Mouse (Mus musculus) cerebellum, adult 2 months (tissue): ENCODE measurements around the gene Ccdc97. TPM values are rescaled to one million over a fixed set of nuclear protein-coding genes. Genes with fewer than 3 reads are reported as not detected.
A peak's percentile ranks its signal among the peaks of the same experiment; 100 is the strongest.

Source experiments
- DNase-seq, 2 experiments: peaks; one replicate each; pipeline ENCODE4 v3.0.0; 2021
- H3K27ac ChIP-seq: fragments of 200-500 bp; 2 replicates; pipeline ENCODE4 v1.5.1; 2012; ENCODE audit warnings: low read length, control low read depth, inconsistent platforms; ENCODE audit not compliant: insufficient read depth
- H3K27me3 ChIP-seq: fragments of 200-500 bp; 2 replicates; pipeline ENCODE4 v1.6.1; 2012; ENCODE audit warnings: inconsistent platforms, mild to moderate bottlenecking, low read length, moderate library complexity; ENCODE audit not compliant: control insufficient read depth, insufficient read depth
- H3K4me1 ChIP-seq: fragments of 200-500 bp; 2 replicates; pipeline ENCODE4 v1.6.1; 2011; ENCODE audit warnings: low read length; ENCODE audit not compliant: control insufficient read depth, insufficient read depth
- H3K4me3 ChIP-seq: fragments of 200-500 bp; replicated peaks from 2 replicates; pipeline ENCODE3; 2011; ENCODE audit warnings: mild to moderate bottlenecking, low read depth, low read length, control low read depth; ENCODE audit not compliant: insufficient read depth
- CTCF ChIP-seq: fragments of 200-500 bp; IDR thresholded peaks from 2 replicates; pipeline ENCODE4 v1.5.1; 2011; ENCODE audit warnings: low read depth, mild to moderate bottlenecking, control low read depth, low read length, moderate library complexity, borderline replicate concordance; ENCODE audit not compliant: insufficient read depth
- POLR2A ChIP-seq: fragments of 200-500 bp; IDR thresholded peaks from 2 replicates; pipeline ENCODE4 v1.6.1; 2011; ENCODE audit warnings: low read length, control low read depth, borderline replicate concordance; ENCODE audit not compliant: insufficient read depth
- WGBS: fragments of 180-500 bp; shearing (Covaris S2); methylation state at CpG from one replicate; pipeline ENCODE4 v1.1.7; 2018; 5-methylcytosine and 5-hydroxymethylcytosine counted together
- polyA plus RNA-seq: library from polyadenylated mRNA; depleted of rRNA; stranded (reverse); fragments of >200 nt; gene quantifications from 2 replicates; pipeline ENCODE4 v1.2.3, GENCODE M21; 2012; rRNA removed

Ccdc97 gene
- polyA plus RNA-seq, result 59.3 and 62.7 TPM in 2 replicates

- peak; percentile 69; the same call in 1 of the 2 replicates for TF ChIP-seq POLR2A
- no peak for TF ChIP-seq CTCF
- Histone ChIP-seq H3K27ac (peak within 1 kb of the TSS; percentile 58), H3K4me1 (no peaks in the 10 kb centered on the region), H3K27me3 (no peaks in the 10 kb centered on the region), H3K4me3 (peak within 1 kb of the TSS; percentile 54)
- WGBS, result 2% methylated on average over 32 of the region's 32 CpGs
- DNase-seq, result peak; percentile 95
These were observed at the start of gene Ccdc97 for GRCm38 (mm10) chr7:25718788-25719417. Gene Ccdc97, minus strand, starts transcription at chr7:25719088.

GRCm38 (mm10) chr7:25768229-25768628, 49.3 kb upstream of the Ccdc97 start:
- Histone ChIP-seq H3K27ac (no peak overlapping the region), H3K27me3 (no peaks in the 10 kb centered on the region), H3K4me1 (no peaks in the 10 kb centered on the region), H3K4me3 (no peak overlapping the region)
- no peak for TF ChIP-seq CTCF
- TF ChIP-seq POLR2A, result no peak
- 88% methylated on average over 5 of the region's 5 CpGs for WGBS
- DNase-seq, result no peak

- H3K27ac ChIP-seq, result no peak overlapping the region
- no peak overlapping the region for H3K4me3 ChIP-seq
- WGBS, result 84% methylated on average over 6 of the region's 6 CpGs
These were observed 47.2 kb upstream of the Ccdc97 start for GRCm38 (mm10) chr7:25766108-25766507.

GRCm38 (mm10) chr7:25764221-25764620, 45.3 kb upstream of the Ccdc97 start:
- Histone ChIP-seq H3K27me3 (no peaks in the 10 kb centered on the region), H3K4me1 (no peaks in the 10 kb centered on the region), H3K27ac (no peak overlapping the region), H3K4me3 (no peak overlapping the region)
- no peak for TF ChIP-seq CTCF
- TF ChIP-seq POLR2A, result no peak
- WGBS, result 75% methylated on average over 5 of the region's 5 CpGs
- DNase-seq, result no peak

More at GRCm38 (mm10) chr7:25766108-25766507, 47.2 kb upstream of the Ccdc97 start:
- DNase-seq, result no peak
- Histone ChIP-seq H3K27me3 (no peaks in the 10 kb centered on the region), H3K4me1 (no peaks in the 10 kb centered on the region)
- TF ChIP-seq POLR2A (no peak), CTCF (no peak)

GRCm38 (mm10) chr7:25763678-25764077, 44.8 kb upstream of the Ccdc97 start:
- Histone ChIP-seq H3K4me3 (no peak overlapping the region), H3K27me3 (no peaks in the 10 kb centered on the region), H3K4me1 (no peaks in the 10 kb centered on the region), H3K27ac (no peak overlapping the region)
- DNase-seq, result no peak
- 77% methylated on average over 11 of the region's 11 CpGs for WGBS
- TF ChIP-seq POLR2A (no peak), CTCF (no peak)

- TF ChIP-seq POLR2A (no peak), CTCF (no peak)
- no peak for DNase-seq
- 16% methylated on average over 10 of the region's 10 CpGs for WGBS
- no peaks in the 10 kb centered on the region for H3K27me3 ChIP-seq
- H3K4me1 ChIP-seq, result no peaks in the 10 kb centered on the region
- no peak overlapping the region for H3K27ac ChIP-seq
- no peak overlapping the region for H3K4me3 ChIP-seq
These were observed 42.5 kb upstream of the Ccdc97 start for GRCm38 (mm10) chr7:25761354-25761753.

GRCm38 (mm10) chr7:25756011-25756410, 37.1 kb upstream of the Ccdc97 start:
- DNase-seq, result peak; percentile 82 to 83
- Histone ChIP-seq H3K4me3 (peak overlapping the region; percentile 69), H3K27ac (peak overlapping the region; percentile 51; the same call in 1 of the 2 replicates), H3K4me1 (no peaks in the 10 kb centered on the region; the same call in 1 of the 2 replicates), H3K27me3 (no peaks in the 10 kb centered on the region)
- under 1% methylated on average over 18 of the region's 18 CpGs for WGBS
- TF ChIP-seq POLR2A, result 0 out of 2 replicates have a peak, but pooled peaks have one; percentile 9
- TF ChIP-seq CTCF, result peak; percentile 70; the same call in 1 of the 2 replicates

- DNase-seq, result no peak
- peak overlapping the region; percentile 69 for H3K4me3 ChIP-seq
- peak overlapping the region; percentile 51; the same call in 1 of the 2 replicates for H3K27ac ChIP-seq
- TF ChIP-seq CTCF (no peak), POLR2A (0 out of 2 replicates have a peak, but pooled peaks have one; percentile 7)
- no peaks in the 10 kb centered on the region; the same call in 1 of the 2 replicates for H3K4me1 ChIP-seq
- H3K27me3 ChIP-seq, result no peaks in the 10 kb centered on the region
- WGBS, result 0% methylated on average over 15 of the region's 15 CpGs
These were observed 36.6 kb upstream of the Ccdc97 start for GRCm38 (mm10) chr7:25755468-25755833.
